Mouse (Mus musculus): ENCODE measurements around the gene Clic1. TPM values are rescaled to one million over a fixed set of nuclear protein-coding genes. Genes with fewer than 3 reads are reported as not detected.

The Clic1 gene
- polyA plus RNA-seq, 1 experiment from 2014 or later: 320 TPM

DNA sequence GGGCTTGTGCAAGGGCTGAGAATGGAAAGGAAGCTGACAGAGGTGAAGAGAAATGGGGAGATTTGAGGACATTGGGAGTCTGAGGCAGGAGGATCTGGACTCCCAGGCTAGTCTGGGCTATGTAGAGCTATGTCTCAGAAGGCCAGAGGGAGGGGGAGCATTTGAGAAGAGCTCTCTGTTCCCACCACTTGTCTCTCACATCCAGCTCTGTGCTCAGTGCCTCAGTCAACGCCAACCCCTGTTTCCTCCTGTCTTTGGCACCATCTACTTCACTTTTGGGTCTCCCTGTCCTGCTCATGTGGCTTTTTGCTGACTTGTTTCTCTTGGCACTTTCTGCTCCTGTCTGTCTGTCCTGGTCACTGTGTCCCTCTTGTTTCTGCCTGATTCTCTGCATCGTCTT, 27.5 kb downstream of the Clic1 start:
- 7% methylated on average over 2 of the region's 2 CpGs for WGBS
- H3K4me3 ChIP-seq (replicated peaks): peak overlapping the region; percentile 41
- H3K9me3 ChIP-seq (replicated peaks): no peaks in the 10 kb centered on the region
- H3K27me3 ChIP-seq: no peaks in the 10 kb centered on the region
- H3K36me3 ChIP-seq: no peaks in the 10 kb centered on the region
- H3K4me2 ChIP-seq: peak overlapping the region; percentile 66
- H3K9ac ChIP-seq: peak overlapping the region; percentile 51
- H3K27ac ChIP-seq: peak overlapping the region; percentile 79
- 0 out of 2 replicates have a peak, but pooled peaks have one; percentile 35 for ATAC-seq (replicated peaks; ENCODE audit: low FRiP score)
- H3K4me1 ChIP-seq: peaks cover 29% of the 10 kb centered on the region

DNA sequence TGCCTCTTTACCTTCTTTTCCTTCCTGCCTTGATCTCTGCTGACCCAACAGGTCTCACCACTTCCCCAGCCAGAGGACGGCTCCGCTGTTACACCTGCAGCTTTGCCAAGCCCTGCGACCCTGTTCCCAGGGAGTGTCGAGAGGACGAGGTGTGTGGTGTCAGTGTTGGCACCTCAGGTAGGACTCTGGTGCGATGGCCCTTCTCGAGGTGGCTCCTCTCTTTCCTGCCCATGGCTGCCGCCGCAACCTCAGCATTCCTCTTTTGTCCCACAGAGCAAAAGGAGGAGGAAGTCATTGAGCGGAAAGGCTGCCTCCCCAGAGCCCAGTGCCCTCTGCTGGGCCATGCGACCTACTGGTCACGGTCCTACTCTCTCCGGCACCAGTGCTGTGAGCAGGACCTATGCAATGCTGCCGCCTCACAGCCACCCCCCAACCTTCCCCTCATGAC, 28.0 kb downstream of the Clic1 start, which contains the start of gene Ly6g6d:
TSS of gene Ly6g6d (minus strand) at position 280 of the 448 bp plus-strand sequence.
- H3K4me2 ChIP-seq: peak within 1 kb of the TSS; percentile 66
- peak within 1 kb of the TSS; percentile 51 for H3K9ac ChIP-seq
- peak; percentile 72 for ATAC-seq (replicated peaks; ENCODE audit: low FRiP score)
- peak within 1 kb of the TSS; percentile 79 for H3K27ac ChIP-seq
- H3K9me3 ChIP-seq (replicated peaks): no peaks in the 10 kb centered on the region
- no peaks in the 10 kb centered on the region for H3K36me3 ChIP-seq
- peaks cover 29% of the 10 kb centered on the region for H3K4me1 ChIP-seq
- no peaks in the 10 kb centered on the region for H3K27me3 ChIP-seq
- 3% methylated on average over 14 of the region's 14 CpGs for WGBS
- peak within 1 kb of the TSS; percentile 41 for H3K4me3 ChIP-seq (replicated peaks)

- Histone ChIP-seq H3K27me3 (no peaks in the 10 kb centered on the region), H3K36me3 (no peaks in the 10 kb centered on the region), H3K9ac (no peak overlapping the region), H3K4me2 (no peak overlapping the region), H3K4me1 (peaks cover 26% of the 10 kb centered on the region), H3K27ac (no peak overlapping the region), H3K9me3 (replicated peaks) (no peaks in the 10 kb centered on the region), H3K4me3 (replicated peaks) (no peak overlapping the region)
- 73% methylated on average over 9 of the region's 9 CpGs for whole genome bisulfite sequencing
- ATAC-seq (replicated peaks; ENCODE audit: low FRiP score): 0 out of 2 replicates have a peak, but pooled peaks have one; percentile 22
These were observed 30.0 kb downstream of the Clic1 start for GRCm38 (mm10) chr17:35079778-35080177.

DNA sequence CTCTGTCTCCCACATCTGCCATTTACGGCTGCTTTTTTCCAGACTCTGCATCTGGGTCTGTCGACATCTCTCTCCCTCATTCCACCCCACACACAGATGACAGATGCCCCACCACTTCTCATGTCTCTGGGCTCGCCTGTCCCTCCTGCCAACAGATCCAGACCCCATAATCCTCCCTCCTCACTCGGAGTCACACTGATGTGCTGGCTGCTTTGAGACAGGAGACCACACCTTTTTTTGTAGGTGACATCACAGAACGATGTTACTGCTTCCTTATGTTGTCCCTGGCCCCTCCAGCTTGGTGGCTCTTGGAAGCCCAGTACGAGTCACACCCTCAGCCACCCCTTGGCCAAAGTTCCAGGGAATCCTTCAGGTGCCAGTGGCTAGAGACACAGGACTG, 30.5 kb downstream of the Clic1 start:
- H3K9me3 ChIP-seq (replicated peaks): no peaks in the 10 kb centered on the region
- no peaks in the 10 kb centered on the region for H3K36me3 ChIP-seq
- ATAC-seq (replicated peaks; ENCODE audit: low FRiP score): no peak
- no peak overlapping the region for H3K9ac ChIP-seq
- H3K4me1 ChIP-seq: peaks cover 26% of the 10 kb centered on the region
- WGBS: 40% methylated on average over 6 of the region's 6 CpGs
- H3K4me3 ChIP-seq (replicated peaks): no peak overlapping the region
- H3K27me3 ChIP-seq: no peaks in the 10 kb centered on the region
- no peak overlapping the region for H3K27ac ChIP-seq
- H3K4me2 ChIP-seq: no peak overlapping the region

- no peaks in the 10 kb centered on the region for H3K9me3 ChIP-seq (replicated peaks)
- H3K27me3 ChIP-seq: no peaks in the 10 kb centered on the region
- H3K4me1 ChIP-seq: peaks cover 26% of the 10 kb centered on the region
- ATAC-seq (replicated peaks; ENCODE audit: low FRiP score): no peak
- no peak overlapping the region for H3K4me2 ChIP-seq
- H3K4me3 ChIP-seq (replicated peaks): no peak overlapping the region
- H3K27ac ChIP-seq: no peak overlapping the region
- WGBS: 80% methylated on average over 4 of the region's 4 CpGs
- H3K36me3 ChIP-seq: no peaks in the 10 kb centered on the region
- no peak overlapping the region for H3K9ac ChIP-seq
These were observed 30.9 kb downstream of the Clic1 start for GRCm38 (mm10) chr17:35080710-35081109.

GRCm38 (mm10) chr17:35082841-35083576, 33.2 kb downstream of the Clic1 start:
- 86% methylated on average over 16 of the region's 16 CpGs for WGBS
- Histone ChIP-seq H3K27me3 (no peaks in the 10 kb centered on the region), H3K27ac (no peak overlapping the region), H3K9me3 (replicated peaks) (no peaks in the 10 kb centered on the region), H3K9ac (no peak overlapping the region), H3K4me1 (peaks cover 8% of the 10 kb centered on the region; the same call in 1 of the 2 replicates), H3K4me2 (no peak overlapping the region), H3K36me3 (no peaks in the 10 kb centered on the region), H3K4me3 (replicated peaks) (no peak overlapping the region)
- ATAC-seq (replicated peaks; ENCODE audit: low FRiP score): no peak

- H3K27me3 ChIP-seq: no peaks in the 10 kb centered on the region
- 72% methylated on average over 3 of the region's 3 CpGs for WGBS
- no peak for ATAC-seq (replicated peaks; ENCODE audit: low FRiP score)
- no peak overlapping the region for H3K9ac ChIP-seq
- no peaks in the 10 kb centered on the region for H3K9me3 ChIP-seq (replicated peaks)
- H3K4me1 ChIP-seq: 0 out of 2 replicates have a peak, but pooled peaks cover 4% of the 10 kb centered on the region
- H3K36me3 ChIP-seq: no peaks in the 10 kb centered on the region
- H3K4me2 ChIP-seq: no peak overlapping the region
- H3K4me3 ChIP-seq (replicated peaks): no peak overlapping the region
- H3K27ac ChIP-seq: no peak overlapping the region
These were observed 34.2 kb downstream of the Clic1 start for GRCm38 (mm10) chr17:35083929-35084497.

DNA sequence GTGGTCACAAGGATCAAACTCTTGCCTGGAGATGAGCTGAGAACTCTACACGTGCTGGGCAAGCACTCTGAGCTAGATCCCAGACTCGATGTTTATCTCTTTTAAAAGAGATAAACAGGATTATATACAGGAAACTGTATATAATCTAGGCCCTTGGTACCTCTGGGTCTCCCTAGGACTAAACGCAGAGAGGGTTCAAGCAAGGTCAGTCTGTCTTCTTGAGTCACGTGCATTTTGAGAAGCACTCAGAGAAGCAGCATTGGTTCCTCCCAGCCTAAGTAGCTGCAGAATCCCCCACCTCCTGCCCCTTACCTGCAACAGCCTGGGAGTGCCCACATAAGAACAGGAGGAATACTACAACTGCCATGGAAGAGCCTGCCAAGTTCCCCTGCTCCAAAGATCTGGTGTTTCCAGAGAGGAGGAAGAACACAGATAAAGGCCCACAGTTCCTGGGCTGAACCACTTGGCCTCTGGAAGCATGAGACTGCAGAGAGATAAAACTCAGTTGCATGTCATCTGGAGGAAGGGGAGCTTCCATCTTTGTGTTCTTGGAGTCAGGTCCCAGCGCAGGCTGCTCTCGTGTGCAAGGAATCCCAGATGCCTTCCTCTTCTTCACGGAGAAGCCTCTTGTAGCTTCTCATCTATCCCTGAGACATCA, 35.6 kb downstream of the Clic1 start, which contains the start of gene Ly6g6f:
TSS of gene Ly6g6f (minus strand) at position 403 of the 658 bp plus-strand sequence.
- 77% methylated on average over 7 of the region's 7 CpGs for WGBS
- no peaks in the 10 kb centered on the region for H3K36me3 ChIP-seq
- H3K4me2 ChIP-seq: no peak within 1 kb of the TSS
- no peak for ATAC-seq (replicated peaks; ENCODE audit: low FRiP score)
- no peak within 1 kb of the TSS for H3K9ac ChIP-seq
- H3K27ac ChIP-seq: no peak within 1 kb of the TSS
- H3K4me3 ChIP-seq (replicated peaks): no peak within 1 kb of the TSS
- peaks cover 7% of the 10 kb centered on the region for H3K4me1 ChIP-seq
- H3K27me3 ChIP-seq: no peaks in the 10 kb centered on the region
- no peaks in the 10 kb centered on the region for H3K9me3 ChIP-seq (replicated peaks)

- Histone ChIP-seq H3K9me3 (replicated peaks) (no peaks in the 10 kb centered on the region), H3K9ac (no peak overlapping the region), H3K4me3 (replicated peaks) (no peak overlapping the region), H3K4me1 (peaks cover 22% of the 10 kb centered on the region), H3K27ac (no peak overlapping the region), H3K36me3 (peaks cover 18% of the 10 kb centered on the region), H3K27me3 (no peaks in the 10 kb centered on the region), H3K4me2 (no peak overlapping the region)
- no peak for ATAC-seq (replicated peaks; ENCODE audit: low FRiP score)
- WGBS: 53% methylated on average over 2 of the region's 2 CpGs
These were observed 38.4 kb downstream of the Clic1 start for GRCm38 (mm10) chr17:35088151-35088550.

- ATAC-seq (replicated peaks; ENCODE audit: low FRiP score): peak; percentile 97
- Histone ChIP-seq H3K27me3 (no peaks in the 10 kb centered on the region), H3K9ac (peak within 1 kb of the TSS; percentile 81), H3K36me3 (peaks cover 26% of the 10 kb centered on the region), H3K27ac (peak within 1 kb of the TSS; percentile 98), H3K9me3 (replicated peaks) (no peaks in the 10 kb centered on the region), H3K4me2 (peak within 1 kb of the TSS; percentile 73), H3K4me1 (peaks cover 22% of the 10 kb centered on the region), H3K4me3 (replicated peaks) (peak within 1 kb of the TSS; percentile 76)
- WGBS: 3% methylated on average over 67 of the region's 67 CpGs
These were observed 39.3 kb downstream of the Clic1 start, which contains the start of gene Abhd16a for GRCm38 (mm10) chr17:35088825-35089644. Gene Abhd16a, plus strand, starts transcription at chr17:35089263.

GRCm38 (mm10) chr17:35090166-35090932, 40.6 kb downstream of the Clic1 start:
- peak overlapping the region; percentile 98; the same call in 1 of the 2 replicates for H3K27ac ChIP-seq
- ATAC-seq (replicated peaks; ENCODE audit: low FRiP score): no peak

More at GRCm38 (mm10) chr17:35090166-35090932, 40.6 kb downstream of the Clic1 start:
- Histone ChIP-seq H3K4me2 (peak overlapping the region; percentile 73), H3K4me3 (replicated peaks) (peak overlapping the region; percentile 76), H3K27me3 (no peaks in the 10 kb centered on the region), H3K9ac (peak overlapping the region; percentile 81), H3K36me3 (peaks cover 38% of the 10 kb centered on the region), H3K9me3 (replicated peaks) (no peaks in the 10 kb centered on the region), H3K4me1 (peaks cover 22% of the 10 kb centered on the region)
- WGBS: 66% methylated on average over 8 of the region's 8 CpGs
